Mouse (Mus musculus) forebrain, embryonic 16.5 days (tissue): ENCODE data around the gene Strn. TPM values are rescaled to one million over a fixed set of nuclear protein-coding genes. Genes with fewer than 3 reads are reported as not detected.

ENCODE experiments used
- ATAC-seq: fragments of 200-750 bp; cut with Nextera tagmentation; 2 replicates; pipeline ENCODE4 v1.8.0; 2017; ENCODE audit warnings: mild to moderate bottlenecking, moderate library complexity
- H3K27ac ChIP-seq: fragments of 300-500 bp; sonication (generic); 2 replicates; pipeline ENCODE4 v1.5.1; 2014; ENCODE audit warnings: low read length, control low read depth
- H3K27me3 ChIP-seq: fragments of 300-500 bp; sonication (generic); replicated peaks from 2 replicates; pipeline ENCODE4 v1.6.1; 2014; ENCODE audit warnings: low read length; ENCODE audit not compliant: control insufficient read depth, insufficient read depth
- H3K36me3 ChIP-seq: fragments of 300-500 bp; sonication (generic); 2 replicates; pipeline ENCODE4 v1.6.1; 2014; ENCODE audit not compliant: control insufficient read depth, insufficient read depth
- H3K4me1 ChIP-seq: fragments of 300-500 bp; sonication (generic); replicated peaks from 2 replicates; pipeline ENCODE4 v1.6.1; 2014; ENCODE audit warnings: low read length; ENCODE audit not compliant: control insufficient read depth, insufficient read depth
- H3K4me2 ChIP-seq: fragments of 300-500 bp; sonication (generic); 2 replicates; pipeline ENCODE4 v1.6.1; 2014; ENCODE audit warnings: mild to moderate bottlenecking, low read length, control low read depth
- H3K4me3 ChIP-seq: fragments of 300-500 bp; sonication (generic); replicated peaks from 2 replicates; pipeline ENCODE4 v1.5.1; 2014; ENCODE audit warnings: mild to moderate bottlenecking, low read length, control low read depth
- H3K9ac ChIP-seq: fragments of 300-500 bp; sonication (generic); replicated peaks from 2 replicates; pipeline ENCODE4 v1.6.1; 2014; ENCODE audit warnings: low read depth, low read length, control low read depth
- H3K9me3 ChIP-seq: fragments of 300-500 bp; sonication (generic); 2 replicates; pipeline ENCODE4 v1.6.1; 2016; ENCODE audit warnings: low read length; ENCODE audit not compliant: control insufficient read depth
- WGBS: fragments of 180-500 bp; shearing (Covaris S2); extraction: QIAGEN DNeasy Blood & Tissue Kit; methylation state at CpG from one replicate; pipeline ENCODE4 v1.1.7; 2014; 5-methylcytosine and 5-hydroxymethylcytosine counted together
- polyA plus RNA-seq: library from polyadenylated mRNA; unstranded; fragments of >200 nt; fragmentation: Nextera tagmentation; extraction: Ambion mirVana; gene quantifications from 2 replicates; pipeline ENCODE4 v1.2.1, GENCODE M21; 2015

Gene Strn
- polyA plus RNA-seq, 1 experiment from 2014 or later: 6.1 TPM

- H3K36me3 ChIP-seq: no peaks in the 10 kb centered on the region
- H3K9me3 ChIP-seq: no peaks in the 10 kb centered on the region
- WGBS: 74% methylated on average over 14 of the region's 14 CpGs
- H3K4me3 ChIP-seq: no peak overlapping the region
- no peak for ATAC-seq
- no peak overlapping the region for H3K9ac ChIP-seq
- no peaks in the 10 kb centered on the region; the same call in 1 of the 2 replicates for H3K4me1 ChIP-seq
- H3K4me2 ChIP-seq: no peak overlapping the region
- no peak overlapping the region for H3K27ac ChIP-seq
- H3K27me3 ChIP-seq: no peaks in the 10 kb centered on the region
Observed at GRCm38 (mm10) chr17:78726746-78727449, 10.1 kb downstream of the Strn start.

DNA sequence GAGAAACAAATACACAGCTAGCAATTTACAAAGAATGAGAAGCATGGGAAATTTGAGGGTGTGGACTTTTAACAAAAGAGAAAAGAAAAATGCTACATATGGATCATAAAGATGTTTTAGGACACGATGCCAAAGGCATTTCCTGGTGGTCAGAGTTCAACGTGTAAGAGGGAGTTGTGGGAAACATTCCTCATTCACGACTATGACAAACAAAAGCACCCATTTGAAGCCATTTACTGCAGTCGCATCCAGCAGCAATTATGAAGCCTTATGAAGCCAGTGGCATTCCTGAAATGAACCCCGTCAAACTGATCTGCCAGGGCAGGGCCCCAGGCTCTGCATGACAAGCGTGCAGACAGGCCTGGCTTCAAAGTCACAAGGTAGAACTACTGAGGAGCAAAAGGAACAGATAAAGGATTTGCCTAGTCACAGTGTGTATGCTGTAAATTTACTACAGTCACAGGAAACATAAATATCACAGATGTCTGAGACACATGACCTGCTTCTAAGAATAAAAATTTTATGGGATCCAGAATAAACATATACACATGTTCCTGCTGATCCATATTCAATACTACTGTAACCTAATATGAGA lies 12.4 kb downstream of the Strn start:
- no peak overlapping the region for H3K4me3 ChIP-seq
- H3K27ac ChIP-seq: no peak overlapping the region
- ATAC-seq: no peak
- no peak overlapping the region for H3K9ac ChIP-seq
- H3K36me3 ChIP-seq: no peaks in the 10 kb centered on the region
- no peaks in the 10 kb centered on the region for H3K4me1 ChIP-seq
- WGBS: 81% methylated on average over 6 of the region's 6 CpGs
- H3K9me3 ChIP-seq: no peaks in the 10 kb centered on the region
- no peak overlapping the region for H3K4me2 ChIP-seq
- no peaks in the 10 kb centered on the region for H3K27me3 ChIP-seq

- Histone ChIP-seq H3K27me3 (no peaks in the 10 kb centered on the region), H3K9ac (no peak overlapping the region), H3K36me3 (peaks cover 9% of the 10 kb centered on the region), H3K4me2 (no peak overlapping the region), H3K27ac (no peak overlapping the region), H3K4me1 (no peaks in the 10 kb centered on the region), H3K9me3 (0 out of 2 replicates have a peak, but pooled peaks cover 2% of the 10 kb centered on the region), H3K4me3 (no peak overlapping the region)
- WGBS: 98% methylated on average over 7 of the region's 7 CpGs
- no peak for ATAC-seq
Observed at GRCm38 (mm10) chr17:78721690-78722089, 15.3 kb downstream of the Strn start.

- 97% methylated on average over 13 of the region's 13 CpGs for WGBS
- ATAC-seq: no peak
- H3K4me1 ChIP-seq: no peaks in the 10 kb centered on the region
Observed at GRCm38 (mm10) chr17:78719086-78719485, 17.9 kb downstream of the Strn start.

DNA sequence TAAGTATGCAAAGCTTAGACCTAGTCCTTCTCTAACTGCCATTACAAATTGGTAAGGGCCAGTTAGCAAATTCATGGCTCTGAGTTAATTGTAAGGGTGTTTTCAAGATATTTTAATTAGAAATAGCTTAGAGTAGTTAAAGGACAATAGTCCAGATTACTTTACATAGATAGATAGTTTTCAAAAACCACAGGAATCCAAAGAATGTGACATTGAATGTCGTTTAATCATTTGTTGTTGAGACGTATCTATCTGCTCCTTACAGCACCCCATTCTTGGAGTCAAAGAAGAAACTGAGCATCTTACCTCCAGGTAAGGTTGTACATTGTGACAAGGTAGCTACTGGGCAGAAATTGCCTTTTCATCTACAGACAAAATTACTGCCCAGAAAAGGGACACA lies 26.7 kb downstream of the Strn start:
- no peak overlapping the region for H3K4me2 ChIP-seq
- no peak overlapping the region for H3K27ac ChIP-seq
- H3K4me1 ChIP-seq: no peaks in the 10 kb centered on the region
- H3K9ac ChIP-seq: no peak overlapping the region
- no peaks in the 10 kb centered on the region for H3K9me3 ChIP-seq
- WGBS: 68% methylated on average over 2 of the region's 2 CpGs
- no peak overlapping the region for H3K4me3 ChIP-seq
- H3K36me3 ChIP-seq: no peaks in the 10 kb centered on the region
- H3K27me3 ChIP-seq: no peaks in the 10 kb centered on the region
- no peak for ATAC-seq

More at GRCm38 (mm10) chr17:78719086-78719485, 17.9 kb downstream of the Strn start:
- H3K4me3 ChIP-seq: no peak overlapping the region
- 0 out of 2 replicates have a peak, but pooled peaks cover 2% of the 10 kb centered on the region for H3K9me3 ChIP-seq
- H3K9ac ChIP-seq: no peak overlapping the region
- no peak overlapping the region for H3K27ac ChIP-seq
- no peaks in the 10 kb centered on the region for H3K27me3 ChIP-seq
- peaks cover 9% of the 10 kb centered on the region for H3K36me3 ChIP-seq
- H3K4me2 ChIP-seq: no peak overlapping the region

DNA sequence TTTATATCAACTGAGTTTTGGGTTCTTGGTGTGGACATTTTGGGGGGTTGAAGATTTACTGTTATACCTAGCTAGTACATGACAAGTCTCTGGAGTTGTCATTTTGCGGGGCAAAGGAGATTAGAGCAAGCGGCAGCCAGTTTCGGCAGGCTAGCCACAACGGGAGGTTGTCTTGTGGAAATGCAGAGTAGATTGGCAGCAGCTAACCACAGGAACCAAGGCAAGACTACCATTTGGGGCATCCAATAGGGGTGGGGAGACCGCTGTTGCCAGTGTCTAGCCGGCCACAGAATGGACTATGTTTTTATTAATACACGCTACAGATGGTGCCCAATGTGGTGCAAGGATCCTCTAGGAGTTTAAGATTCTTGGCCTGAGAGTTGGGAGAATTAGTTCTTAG lies 28.6 kb downstream of the Strn start:
- 89% methylated on average over 7 of the region's 7 CpGs for WGBS

GRCm38 (mm10) chr17:78702988-78703387 lies 34.0 kb downstream of the Strn start:
- no peak for ATAC-seq
- Histone ChIP-seq H3K27me3 (no peaks in the 10 kb centered on the region), H3K4me2 (no peak overlapping the region), H3K9ac (no peak overlapping the region), H3K9me3 (no peaks in the 10 kb centered on the region), H3K36me3 (no peaks in the 10 kb centered on the region), H3K27ac (no peak overlapping the region), H3K4me1 (no peaks in the 10 kb centered on the region), H3K4me3 (no peak overlapping the region)
- 93% methylated on average over 7 of the region's 7 CpGs for WGBS

More for the DNA sequence above, 28.6 kb downstream of the Strn start:
- Histone ChIP-seq H3K4me1 (no peaks in the 10 kb centered on the region), H3K36me3 (no peaks in the 10 kb centered on the region), H3K27me3 (no peaks in the 10 kb centered on the region), H3K4me3 (no peak overlapping the region), H3K4me2 (no peak overlapping the region), H3K9ac (no peak overlapping the region), H3K27ac (no peak overlapping the region), H3K9me3 (no peaks in the 10 kb centered on the region)
- ATAC-seq: no peak

GRCm38 (mm10) chr17:78698965-78699364 lies 38.0 kb downstream of the Strn start:
- Histone ChIP-seq H3K4me1 (no peaks in the 10 kb centered on the region), H3K9ac (no peak overlapping the region), H3K4me3 (no peak overlapping the region), H3K9me3 (no peaks in the 10 kb centered on the region), H3K27ac (no peak overlapping the region), H3K4me2 (no peak overlapping the region), H3K27me3 (no peaks in the 10 kb centered on the region), H3K36me3 (no peaks in the 10 kb centered on the region)
- WGBS: 90% methylated on average over 1 of the region's 1 CpGs
- no peak for ATAC-seq

- 93% methylated on average over 4 of the region's 4 CpGs for WGBS
- H3K4me3 ChIP-seq: no peak overlapping the region
- no peak overlapping the region for H3K4me2 ChIP-seq
- no peaks in the 10 kb centered on the region for H3K9me3 ChIP-seq
- H3K9ac ChIP-seq: no peak overlapping the region
- H3K27ac ChIP-seq: no peak overlapping the region
- no peak for ATAC-seq
- H3K36me3 ChIP-seq: no peaks in the 10 kb centered on the region
- H3K27me3 ChIP-seq: no peaks in the 10 kb centered on the region
- H3K4me1 ChIP-seq: no peaks in the 10 kb centered on the region
Observed at GRCm38 (mm10) chr17:78697462-78697861, 39.5 kb downstream of the Strn start.
